Mouse (Mus musculus) spleen, embryonic (tissue): ENCODE measurements around the gene Apba1.

Source experiments
- CTCF ChIA-PET: fragments of 350-600 bp; sonication (Branson Sonifier 250); formaldehyde crosslinking; loops from one replicate; lab custom pipeline; 2022; lab: Charles Lee

Gene Apba1

DNA sequence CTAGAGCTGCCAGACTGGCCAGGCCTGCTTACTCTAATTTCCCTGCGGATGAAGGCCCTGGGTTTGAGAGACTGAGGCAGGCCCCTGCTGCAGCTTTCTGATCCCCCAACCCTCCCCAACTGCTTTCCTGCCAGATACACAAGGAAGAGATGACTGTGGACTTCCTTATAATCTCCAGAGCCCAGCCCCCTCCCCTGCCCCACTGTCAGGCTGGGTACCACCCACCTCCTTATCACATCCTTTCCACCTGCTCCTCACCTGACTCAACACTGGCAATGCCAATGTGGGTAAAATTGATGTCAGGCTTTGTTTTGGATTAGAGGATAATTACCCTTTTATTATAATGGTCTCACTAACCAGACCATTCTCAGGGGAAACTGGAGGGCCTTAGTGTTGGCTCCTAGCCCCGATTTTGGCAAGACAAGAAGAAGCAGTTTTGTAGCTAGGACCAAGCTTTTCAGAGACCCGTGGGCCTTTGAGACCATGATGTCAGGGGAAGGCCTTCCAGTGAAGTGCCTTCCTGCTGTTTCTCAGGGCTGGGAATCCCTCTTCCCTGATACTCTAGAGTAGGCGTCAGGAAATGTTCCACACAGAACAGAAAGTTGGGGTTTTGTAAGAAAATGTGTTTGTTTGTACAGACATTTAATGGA, 44.7 kb downstream of the Apba1 start:
- CTCF ChIA-PET, result no interaction called here

DNA sequence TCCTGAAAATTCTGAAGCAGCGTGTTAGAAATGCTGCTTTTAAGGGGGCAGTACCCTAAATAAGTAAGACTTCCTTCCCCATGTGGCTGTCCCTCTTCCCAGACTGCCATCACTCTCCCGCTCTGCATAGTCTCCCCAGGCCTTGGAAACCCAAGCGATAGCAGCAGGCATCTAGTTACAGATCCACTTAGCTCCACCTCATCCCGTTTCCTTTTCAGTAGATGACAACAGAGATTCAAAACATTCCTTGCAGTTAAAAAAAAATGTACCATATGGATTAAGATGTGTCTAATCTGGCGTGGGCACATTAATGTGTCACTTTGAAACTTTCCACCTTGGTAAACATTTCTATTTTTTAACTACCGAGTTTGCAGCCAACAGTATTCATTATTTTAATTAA, 48.1 kb downstream of the Apba1 start:
- CTCF ChIA-PET, result no interaction called here

DNA sequence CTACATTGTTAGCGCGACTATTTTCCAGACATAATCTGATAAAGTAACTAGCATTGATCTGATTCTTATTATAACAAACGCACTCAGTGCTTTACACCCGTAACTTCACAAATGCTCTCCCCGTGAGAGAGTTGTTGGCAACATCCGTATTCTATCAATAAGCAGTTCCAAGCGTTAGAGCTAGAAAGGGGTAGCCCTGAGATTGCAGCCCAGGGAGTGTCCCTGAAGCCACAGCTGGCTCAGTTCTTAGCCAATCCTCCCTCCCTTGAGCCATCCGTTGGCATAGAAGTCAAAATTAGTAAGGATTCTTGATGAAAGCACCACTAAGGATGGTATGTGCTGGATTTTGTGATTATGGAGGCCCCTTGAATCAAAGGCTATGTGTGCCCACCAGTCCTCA, 48.7 kb downstream of the Apba1 start:
- CTCF ChIA-PET, result no interaction called here

DNA sequence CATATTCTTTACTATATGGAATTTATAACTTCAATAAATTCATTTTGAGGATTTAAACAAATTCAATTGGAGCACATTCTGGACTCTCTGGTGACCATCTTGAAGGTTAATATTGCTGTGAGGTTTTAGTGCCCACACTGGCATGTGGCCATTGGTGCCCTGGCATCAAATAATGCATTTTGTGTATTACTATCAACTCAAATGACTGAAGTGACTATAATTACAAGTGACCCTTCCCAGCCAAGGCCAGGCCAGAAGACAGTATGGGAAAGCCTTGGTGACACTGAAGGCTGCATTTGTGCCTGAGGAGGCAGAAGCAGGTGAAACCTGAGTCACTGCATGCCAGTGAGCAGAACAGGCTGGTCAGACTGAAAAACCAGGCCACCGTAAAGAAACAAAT, 50.5 kb downstream of the Apba1 start:
- CTCF ChIA-PET, result no interaction called here

DNA sequence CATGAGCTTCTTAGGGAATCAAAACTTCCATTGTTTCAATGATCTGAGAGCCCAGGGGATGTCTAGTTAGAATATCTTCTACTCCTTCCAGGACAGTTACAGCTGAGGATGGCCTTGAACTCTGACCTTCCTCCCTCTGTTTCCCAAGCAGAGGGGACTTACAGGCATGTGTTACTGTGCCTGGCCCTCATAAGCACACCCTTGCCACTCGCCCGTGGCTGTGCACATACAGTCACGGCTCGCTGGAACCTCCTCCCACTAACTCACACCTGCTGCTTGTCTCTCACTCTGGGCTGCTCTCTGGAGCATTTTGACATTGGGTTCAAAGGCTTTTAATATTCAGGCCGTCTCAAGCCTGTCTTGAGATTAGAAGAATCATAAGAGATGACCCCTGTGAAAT, 51.8 kb downstream of the Apba1 start:
- CTCF ChIA-PET, result no interaction called here

DNA sequence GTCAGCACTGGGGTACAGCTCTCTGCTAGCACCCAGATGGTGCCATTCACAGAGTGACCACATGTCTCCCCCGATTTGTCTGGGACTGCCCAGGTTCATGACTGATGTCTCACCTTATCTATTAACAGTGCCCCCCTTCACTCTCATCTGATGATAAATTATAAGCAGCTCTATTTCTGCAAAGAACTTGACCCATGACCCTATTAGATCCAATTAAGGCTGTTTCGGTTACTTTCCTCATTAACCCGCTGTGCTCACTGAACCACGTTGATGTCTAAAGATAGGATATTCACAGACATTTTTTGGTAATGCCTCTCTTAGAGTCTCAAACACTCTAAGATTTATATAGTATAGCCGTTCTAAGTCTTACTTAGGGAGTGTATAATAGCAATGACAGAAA, 52.3 kb downstream of the Apba1 start:
- CTCF ChIA-PET, result no interaction called here

DNA sequence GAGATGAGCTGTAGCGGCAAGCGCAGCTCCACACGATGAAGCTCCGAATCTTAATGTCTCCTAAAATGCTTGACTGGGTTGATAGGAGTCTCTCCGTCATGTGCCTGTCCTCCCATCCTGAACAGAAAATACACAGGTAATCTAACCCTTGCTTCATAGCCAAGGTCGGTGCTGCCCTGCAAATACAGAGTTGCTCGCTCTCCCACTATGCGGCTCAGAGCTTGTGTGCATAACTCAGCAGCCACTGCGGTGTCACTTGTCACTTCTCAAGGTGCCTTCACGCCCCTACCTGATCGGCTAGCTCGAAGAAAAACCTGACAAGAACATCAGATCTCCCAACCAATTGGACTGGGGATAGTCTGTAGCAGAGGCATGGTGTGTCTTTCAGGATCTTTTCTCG, 58.1 kb downstream of the Apba1 start:
- CTCF ChIA-PET, result no interaction called here

DNA sequence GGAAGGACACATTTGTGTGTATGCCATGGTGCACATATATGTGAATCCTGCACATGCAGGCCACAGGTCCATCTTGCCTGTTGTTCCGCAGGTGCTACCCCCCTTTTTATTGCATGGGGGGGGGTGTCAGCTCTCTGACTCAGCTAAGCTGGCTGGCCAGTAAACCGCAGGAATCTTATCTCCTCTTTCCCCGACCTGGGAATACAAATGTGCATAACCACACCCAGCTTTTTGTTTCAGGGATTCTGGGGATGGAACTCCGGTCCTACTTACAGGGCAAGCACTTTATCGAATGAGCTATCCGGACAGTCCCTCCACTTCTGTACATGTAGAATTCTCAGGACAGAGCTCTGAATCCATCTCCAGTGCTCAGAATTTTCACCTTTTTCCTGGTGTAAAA, 58.5 kb downstream of the Apba1 start:
- CTCF ChIA-PET, result no interaction called here

DNA sequence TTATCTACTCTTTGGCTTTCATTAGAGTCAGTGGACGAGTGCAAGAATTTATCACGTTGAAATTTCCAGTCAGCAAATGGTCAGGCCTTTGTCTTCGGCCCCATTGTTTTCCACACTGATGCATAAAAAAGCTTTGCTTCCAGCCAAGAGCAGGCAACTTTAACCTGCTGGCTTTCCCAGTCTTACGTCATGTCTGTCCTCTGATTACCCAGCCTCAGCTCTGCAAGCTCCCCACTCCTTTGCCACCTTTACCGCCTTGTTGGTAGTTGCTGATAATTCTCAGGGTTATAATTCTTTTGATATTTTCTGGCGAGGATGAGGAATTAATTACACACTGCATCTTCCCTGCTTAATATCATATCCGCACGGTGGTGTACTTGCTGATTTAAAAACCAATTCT, 61.2 kb downstream of the Apba1 start:
- CTCF ChIA-PET, result no interaction called here

DNA sequence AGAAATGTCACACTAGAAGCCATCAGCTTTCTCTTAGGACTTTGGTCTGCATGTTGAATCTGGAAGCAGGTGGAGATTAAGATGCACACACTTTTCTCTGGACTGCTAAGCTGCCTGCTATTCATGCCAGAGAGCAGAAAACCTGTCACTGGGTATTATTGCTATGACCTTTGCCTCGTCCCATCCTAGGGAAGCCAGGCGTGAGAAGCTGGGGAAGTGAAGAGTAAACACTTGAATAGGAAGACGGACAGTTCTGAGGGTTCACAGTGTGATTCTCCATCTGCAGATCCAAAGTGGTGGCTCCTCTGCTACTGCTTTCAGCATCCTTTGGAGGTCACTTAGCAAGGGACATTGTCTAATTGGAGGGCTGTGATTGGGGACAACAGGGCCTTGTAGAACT, 63.8 kb downstream of the Apba1 start:
- CTCF ChIA-PET, result no interaction called here

DNA sequence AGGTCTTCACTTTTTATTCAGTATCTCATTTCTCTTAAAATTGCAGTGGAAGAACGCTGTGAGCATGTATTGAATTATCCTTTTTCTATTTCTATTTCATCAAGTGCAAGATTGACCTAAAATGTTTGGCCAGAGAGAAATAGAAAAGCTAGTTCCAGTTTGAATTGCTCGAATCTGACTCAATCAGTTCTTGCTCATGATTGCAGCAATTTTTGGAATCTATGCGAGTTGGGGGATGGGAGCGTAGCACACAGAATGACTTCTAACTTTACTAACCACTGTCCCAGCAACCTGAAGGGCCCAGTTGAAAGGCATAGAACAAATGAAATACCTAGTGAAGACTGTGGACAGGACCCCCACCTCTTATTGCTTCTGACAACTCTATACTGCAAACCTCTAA, 64.8 kb downstream of the Apba1 start:
- CTCF ChIA-PET, result no interaction called here

DNA sequence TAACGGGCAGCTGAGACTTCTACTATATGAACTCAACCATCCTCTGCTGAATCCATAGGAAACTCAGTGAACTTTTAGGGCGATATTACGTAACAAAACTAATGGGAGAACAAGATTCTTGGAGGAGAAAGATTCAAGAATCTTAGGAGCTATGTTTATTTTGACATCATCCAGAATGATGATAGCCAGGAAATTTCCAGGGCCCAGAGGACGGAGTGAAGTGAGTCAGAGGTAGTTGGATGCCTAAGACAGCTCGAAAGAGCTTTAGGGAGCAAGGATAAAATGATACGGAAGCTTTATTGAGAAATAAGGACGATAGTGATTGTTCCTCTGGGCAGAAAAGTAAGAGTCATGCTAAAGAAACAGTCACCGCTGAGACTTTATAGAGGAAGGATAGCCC, 67.6 kb downstream of the Apba1 start:
- CTCF ChIA-PET, result interaction anchor here (0.6 kb wide), 1 partner anchor 30 kb away, joined by 3 read pairs; no protein-coding TSS in a partner anchor

DNA sequence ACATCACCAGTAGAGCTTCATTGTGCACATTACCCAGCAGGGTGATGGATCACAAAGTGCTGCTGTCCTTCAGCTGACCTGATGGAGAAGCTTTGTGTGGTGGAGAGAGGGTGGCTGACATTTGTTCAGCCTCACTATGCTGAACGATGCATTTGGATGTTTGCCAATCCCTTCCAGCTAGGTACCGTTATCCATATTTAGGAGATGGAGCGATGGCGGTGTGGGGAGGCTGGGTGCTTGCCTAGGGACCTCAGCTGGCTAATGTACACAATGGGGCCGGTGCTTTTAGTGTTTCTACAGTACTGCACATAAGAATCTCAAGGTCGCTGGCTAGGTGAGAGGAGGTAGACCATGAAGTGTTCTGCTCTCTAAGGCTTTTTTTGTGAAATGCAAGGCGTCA, 72.1 kb downstream of the Apba1 start:
- CTCF ChIA-PET, result no interaction called here

DNA sequence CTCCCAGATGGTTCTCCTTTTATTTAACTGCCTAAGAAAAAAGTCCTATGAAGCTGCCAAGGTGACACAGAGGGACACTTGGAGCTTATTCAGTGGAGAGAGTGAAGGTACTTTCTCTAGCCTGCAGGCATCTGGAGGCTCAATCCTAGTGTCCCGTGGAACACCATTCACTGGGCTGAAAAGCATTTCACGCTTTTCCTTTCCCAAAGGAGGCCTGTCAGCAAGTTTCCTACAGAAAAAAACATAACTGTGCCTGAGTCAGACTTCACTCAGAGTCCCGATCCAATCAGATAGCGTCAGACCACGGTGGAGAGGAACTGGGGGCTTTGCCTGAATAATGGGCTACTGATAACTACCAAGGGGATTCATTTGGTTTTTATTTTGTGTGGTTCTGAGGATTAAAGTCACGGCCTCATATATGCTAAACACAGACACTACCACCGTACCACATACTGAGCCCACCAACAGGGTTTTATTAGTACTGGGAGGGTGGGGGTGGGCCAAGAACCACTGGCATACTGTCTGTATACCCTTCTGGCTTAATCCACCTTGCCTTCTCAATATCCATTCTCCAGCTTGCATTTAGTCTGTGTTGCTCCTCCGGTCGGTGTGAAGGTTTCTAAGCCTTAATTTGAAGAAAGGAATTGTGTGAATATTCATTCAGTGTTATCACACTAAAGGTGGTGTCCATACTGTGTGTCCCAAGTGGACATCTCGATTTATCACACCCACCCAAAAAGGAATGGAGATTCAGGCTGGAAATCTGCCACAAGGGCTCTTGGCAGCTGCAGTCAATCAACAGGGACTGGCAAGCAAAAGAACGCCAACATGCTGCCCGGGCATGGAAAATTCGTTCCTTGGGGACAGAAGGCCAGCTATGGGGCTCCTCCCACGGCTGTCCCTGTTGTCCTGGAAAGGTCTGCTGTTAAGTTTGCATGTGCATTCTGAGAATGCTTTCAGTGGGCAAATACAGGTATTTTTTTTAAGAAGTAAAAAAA, 75.3 kb downstream of the Apba1 start:
- CTCF ChIA-PET, result interaction anchor here (0.7 kb wide), 1 partner anchor 13 kb away, joined by 6 read pairs; no protein-coding TSS in a partner anchor

DNA sequence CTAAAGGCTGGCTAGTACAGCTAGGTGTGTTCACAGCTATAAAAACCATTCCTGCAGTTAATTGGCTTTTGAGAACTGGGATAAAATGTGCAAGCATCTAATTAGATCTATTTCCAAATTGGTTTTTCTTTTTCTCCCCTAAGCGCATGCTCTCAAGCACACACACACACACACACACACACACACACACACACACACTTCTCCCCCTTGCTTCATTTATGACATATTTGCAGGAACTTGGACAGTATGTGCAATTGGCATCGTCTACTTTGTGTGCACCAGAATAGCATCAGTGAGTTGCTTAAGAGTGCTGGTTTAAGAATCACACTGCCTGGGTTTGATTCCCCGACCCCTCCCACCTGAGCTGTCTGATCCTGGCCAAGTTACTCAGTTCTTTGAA, 76.0 kb downstream of the Apba1 start:
- CTCF ChIA-PET, result interaction anchor here (0.7 kb wide), 1 partner anchor 12 kb away, joined by 6 read pairs; no protein-coding TSS in a partner anchor

DNA sequence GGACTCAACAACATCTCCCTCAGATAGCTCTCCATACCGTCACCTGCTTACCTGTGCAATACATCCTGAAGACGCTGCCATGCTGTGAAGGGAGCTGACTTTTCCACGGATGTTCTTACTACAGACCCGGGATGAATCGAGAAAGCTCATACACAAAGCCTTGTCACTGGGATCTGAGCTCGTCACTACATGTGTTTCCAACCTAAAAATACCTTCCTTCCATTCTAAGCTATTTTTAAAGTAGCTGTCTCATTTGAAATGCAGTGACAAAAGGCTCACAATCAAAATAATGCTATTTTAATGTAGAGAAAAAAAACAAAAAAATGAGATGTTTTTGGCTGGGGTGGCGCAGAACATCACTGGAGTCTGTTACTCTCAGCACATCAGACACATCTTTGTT, 97.1 kb downstream of the Apba1 start:
- CTCF ChIA-PET, result no interaction called here

DNA sequence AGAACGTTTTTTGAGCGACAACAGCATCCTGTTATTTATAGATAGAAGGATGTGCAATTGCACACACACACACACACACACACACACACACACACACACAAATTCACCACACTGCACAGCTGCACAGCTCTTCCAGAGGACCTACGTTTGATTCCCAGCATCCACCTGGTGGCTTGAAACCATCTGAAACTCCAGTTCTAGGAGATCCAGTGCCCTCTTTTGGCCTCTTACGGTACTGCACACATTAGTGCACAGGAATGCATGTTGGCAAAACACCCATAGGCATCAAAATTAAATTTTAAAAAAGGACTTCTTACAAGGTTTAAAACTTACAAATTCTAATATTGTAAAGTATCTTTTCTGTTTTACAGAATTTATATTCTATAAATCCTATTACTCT, 99.4 kb downstream of the Apba1 start:
- CTCF ChIA-PET, result no interaction called here

DNA sequence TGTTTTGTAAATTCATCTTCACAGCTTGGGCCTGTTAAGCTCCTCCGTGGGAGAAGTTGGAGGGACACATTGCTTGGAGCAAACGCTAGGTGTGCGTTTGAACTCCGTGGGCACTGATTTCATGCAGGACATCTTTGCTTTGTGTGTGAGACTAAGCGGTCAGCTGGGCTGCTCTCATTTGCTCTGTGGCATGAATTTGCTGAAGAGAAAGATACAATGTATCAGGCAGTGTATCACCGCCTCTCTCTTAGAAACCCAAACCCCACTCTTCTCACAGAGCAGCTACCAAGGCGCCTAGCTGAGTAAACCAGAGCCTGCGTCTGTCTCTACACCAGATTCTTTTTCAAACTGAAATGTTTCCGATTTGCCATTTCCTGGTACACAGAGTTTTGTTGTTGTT, 100.1 kb downstream of the Apba1 start:
- CTCF ChIA-PET, result no interaction called here

DNA sequence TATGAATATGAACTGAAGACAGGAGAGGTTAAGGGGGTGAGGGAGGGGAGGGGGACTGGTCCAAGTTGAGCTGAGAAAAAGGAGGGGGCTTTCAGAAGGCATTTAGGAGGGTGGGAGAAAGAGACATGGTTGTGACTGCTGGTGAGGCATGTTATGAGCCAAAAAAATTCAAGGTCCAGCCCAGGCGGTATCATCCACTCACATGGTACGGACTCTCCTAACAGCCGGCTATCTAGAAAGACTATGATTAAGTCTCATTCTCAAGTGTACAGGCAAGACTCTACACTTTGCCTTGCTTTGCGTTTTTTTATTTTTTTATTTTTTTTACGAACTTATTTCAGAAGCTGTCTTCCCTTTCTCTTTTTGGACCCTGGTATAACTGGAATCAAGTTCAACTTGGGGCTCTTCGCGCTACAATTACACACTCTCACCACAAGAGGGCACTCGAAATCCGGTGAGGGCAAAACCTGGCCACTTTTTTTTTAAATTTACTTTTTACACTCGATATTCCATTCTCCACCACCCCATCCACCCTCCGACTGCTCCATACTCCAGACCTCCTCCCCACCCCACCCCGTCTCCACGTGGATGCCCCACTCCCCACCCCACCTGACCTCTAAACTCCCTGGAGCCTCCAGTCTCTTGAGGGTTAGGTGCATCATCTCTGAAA, 101.6 kb downstream of the Apba1 start:
- CTCF ChIA-PET, result no interaction called here

DNA sequence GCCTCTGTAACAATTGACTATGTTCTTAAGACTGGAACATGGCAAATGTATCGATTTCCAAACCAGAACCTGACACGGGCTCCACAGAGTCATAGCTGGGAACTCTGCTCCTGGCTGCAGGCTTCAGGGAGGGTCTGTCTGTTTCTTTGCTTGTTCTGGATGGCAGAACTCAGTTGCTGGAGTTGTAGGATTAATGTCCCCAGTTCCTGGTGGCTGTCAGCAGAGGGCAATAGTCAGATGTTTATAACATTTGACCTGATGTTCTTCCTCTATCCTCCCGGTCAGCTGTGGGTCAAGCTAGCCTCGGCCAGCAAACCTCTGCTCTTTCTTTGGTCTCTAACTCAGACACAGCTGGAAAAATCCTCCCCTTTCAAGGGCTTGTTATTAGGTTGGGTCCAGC, 104.0 kb downstream of the Apba1 start:
- CTCF ChIA-PET, result interaction anchor here (0.7 kb wide), 1 partner anchor 97 kb away, joined by 4 read pairs; no protein-coding TSS in a partner anchor

DNA sequence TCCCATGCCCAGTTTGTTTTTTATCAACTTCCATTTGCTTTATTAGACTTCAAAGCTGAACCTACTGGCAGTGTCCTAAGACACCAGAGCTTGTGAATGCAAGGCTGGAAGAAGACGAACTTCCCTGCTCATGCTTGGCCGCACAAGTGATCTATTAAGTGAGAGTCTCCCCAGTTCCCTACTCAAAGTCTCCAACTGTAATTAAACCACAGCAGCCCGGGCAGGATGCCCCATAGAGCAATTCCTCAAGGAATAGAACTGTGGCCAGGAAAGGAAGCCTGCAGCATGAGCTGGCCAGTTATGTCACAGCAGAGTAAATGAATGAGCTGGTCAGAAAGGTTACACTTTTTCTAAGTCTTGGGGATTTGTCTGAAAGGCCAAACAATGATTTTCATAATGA, 105.3 kb downstream of the Apba1 start:
- CTCF ChIA-PET, result no interaction called here

DNA sequence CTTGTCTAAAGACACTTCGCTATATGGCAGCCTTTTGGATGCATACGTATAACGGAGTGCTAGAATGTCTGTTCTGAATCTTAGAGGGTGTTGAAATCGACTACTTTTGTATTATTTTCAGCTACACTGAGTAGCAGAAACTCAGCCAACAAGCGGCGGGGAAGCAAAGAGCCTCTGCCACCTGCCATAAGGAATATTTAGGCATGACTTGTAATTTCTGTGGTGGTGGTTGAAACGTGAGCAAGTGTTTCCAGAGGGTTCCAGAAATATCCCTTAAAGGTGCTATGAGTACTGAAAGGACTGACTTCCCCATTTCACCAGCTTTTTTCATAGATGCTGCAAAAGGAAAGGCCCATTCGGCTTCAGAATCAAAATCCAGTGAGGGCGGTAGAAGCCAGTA, 107.4 kb downstream of the Apba1 start:
- CTCF ChIA-PET, result no interaction called here
